Mouse (Mus musculus): ENCODE results near the gene Crim1. TPM values are rescaled to one million over a fixed set of nuclear protein-coding genes. Genes with fewer than 3 reads are reported as not detected.

The Crim1 gene
- polyA plus RNA-seq, 1 experiment: 1.7 TPM

- H3K4me3 ChIP-seq (replicated peaks; ENCODE audit: control insufficient read depth, low read depth, low read length): no peak overlapping the region
- no peaks in the 10 kb centered on the region; the same call in 1 of the 2 replicates for H3K4me1 ChIP-seq (ENCODE audit: control insufficient read depth, insufficient read depth, low read length)
- TF ChIP-seq POLR2A (IDR thresholded peaks at IDR 0.05; ENCODE audit: borderline replicate concordance, control insufficient read depth, low read depth, low read length) (no peak), CTCF (IDR thresholded peaks at IDR 0.05; ENCODE audit: control insufficient read depth, insufficient read depth, low read length) (no peak)
- WGBS: 22% methylated on average over 5 of the region's 5 CpGs
- no peak overlapping the region for H3K27ac ChIP-seq (ENCODE audit: control insufficient read depth, insufficient read depth, low read depth, low read length, poor library complexity)
These were observed 2.2 kb downstream of the Crim1 start for GRCm38 (mm10) chr17:78202221-78202620.

DNA sequence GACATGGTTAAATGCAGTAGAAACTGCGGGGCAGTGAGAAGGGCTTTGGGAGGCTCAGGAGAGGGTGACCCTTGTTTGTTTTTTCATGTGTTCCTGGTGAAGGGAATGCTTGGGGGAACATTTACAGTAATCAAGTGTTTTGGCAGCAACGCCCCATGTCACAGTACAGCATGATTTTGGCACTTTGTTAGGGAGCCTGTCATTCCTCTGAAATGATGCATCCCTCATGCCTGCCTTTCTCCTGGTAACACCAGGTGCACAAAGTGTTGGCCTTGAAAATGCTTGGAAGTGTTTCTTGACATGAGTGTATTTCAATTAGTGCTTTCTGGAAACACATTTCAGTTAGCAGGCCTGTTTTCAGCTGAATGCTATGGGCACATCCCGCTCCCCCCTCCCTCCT, 2.7 kb downstream of the Crim1 start:
- TF ChIP-seq CTCF (IDR thresholded peaks at IDR 0.05; ENCODE audit: control insufficient read depth, insufficient read depth, low read length) (no peak), POLR2A (IDR thresholded peaks at IDR 0.05; ENCODE audit: borderline replicate concordance, control insufficient read depth, low read depth, low read length) (no peak)
- WGBS: 60% methylated on average over 3 of the region's 3 CpGs
- Histone ChIP-seq H3K4me3 (replicated peaks; ENCODE audit: control insufficient read depth, low read depth, low read length) (no peak overlapping the region), H3K4me1 (ENCODE audit: control insufficient read depth, insufficient read depth, low read length) (no peaks in the 10 kb centered on the region; the same call in 1 of the 2 replicates), H3K27ac (ENCODE audit: control insufficient read depth, insufficient read depth, low read depth, low read length, poor library complexity) (no peak overlapping the region)

- Histone ChIP-seq H3K4me3 (replicated peaks; ENCODE audit: control insufficient read depth, low read depth, low read length) (no peak overlapping the region), H3K27ac (ENCODE audit: control insufficient read depth, insufficient read depth, low read depth, low read length, poor library complexity) (no peak overlapping the region), H3K4me1 (ENCODE audit: control insufficient read depth, insufficient read depth, low read length) (no peaks in the 10 kb centered on the region; the same call in 1 of the 2 replicates)
- WGBS: 43% methylated on average over 5 of the region's 5 CpGs
- TF ChIP-seq POLR2A (IDR thresholded peaks at IDR 0.05; ENCODE audit: borderline replicate concordance, control insufficient read depth, low read depth, low read length): no peak
- TF ChIP-seq CTCF (IDR thresholded peaks at IDR 0.05; ENCODE audit: control insufficient read depth, insufficient read depth, low read length): no peak
These were observed 3.4 kb downstream of the Crim1 start for GRCm38 (mm10) chr17:78203478-78203877.

GRCm38 (mm10) chr17:78206421-78206820, 6.4 kb downstream of the Crim1 start:
- WGBS: 64% methylated on average over 2 of the region's 2 CpGs
- TF ChIP-seq CTCF (IDR thresholded peaks at IDR 0.05; ENCODE audit: control insufficient read depth, insufficient read depth, low read length): no peak
- TF ChIP-seq POLR2A (IDR thresholded peaks at IDR 0.05; ENCODE audit: borderline replicate concordance, control insufficient read depth, low read depth, low read length): no peak
- no peak overlapping the region for H3K4me3 ChIP-seq (replicated peaks; ENCODE audit: control insufficient read depth, low read depth, low read length)
- H3K4me1 ChIP-seq (ENCODE audit: control insufficient read depth, insufficient read depth, low read length): no peaks in the 10 kb centered on the region; the same call in 1 of the 2 replicates
- no peak overlapping the region for H3K27ac ChIP-seq (ENCODE audit: control insufficient read depth, insufficient read depth, low read depth, low read length, poor library complexity)

- no peak overlapping the region for H3K4me3 ChIP-seq (replicated peaks; ENCODE audit: control insufficient read depth, low read depth, low read length)
- WGBS: 43% methylated on average over 3 of the region's 3 CpGs
- no peak overlapping the region for H3K27ac ChIP-seq (ENCODE audit: control insufficient read depth, insufficient read depth, low read depth, low read length, poor library complexity)
- TF ChIP-seq CTCF (IDR thresholded peaks at IDR 0.05; ENCODE audit: control insufficient read depth, insufficient read depth, low read length) (no peak), POLR2A (IDR thresholded peaks at IDR 0.05; ENCODE audit: borderline replicate concordance, control insufficient read depth, low read depth, low read length) (no peak)
- no peaks in the 10 kb centered on the region; the same call in 1 of the 2 replicates for H3K4me1 ChIP-seq (ENCODE audit: control insufficient read depth, insufficient read depth, low read length)
These were observed 7.2 kb downstream of the Crim1 start for GRCm38 (mm10) chr17:78207246-78207645.

GRCm38 (mm10) chr17:78208805-78209204, 8.8 kb downstream of the Crim1 start:
- Histone ChIP-seq H3K4me3 (replicated peaks; ENCODE audit: control insufficient read depth, low read depth, low read length) (no peak overlapping the region), H3K27ac (ENCODE audit: control insufficient read depth, insufficient read depth, low read depth, low read length, poor library complexity) (no peak overlapping the region), H3K4me1 (ENCODE audit: control insufficient read depth, insufficient read depth, low read length) (no peaks in the 10 kb centered on the region; the same call in 1 of the 2 replicates)
- 79% methylated on average over 3 of the region's 3 CpGs for WGBS
- no peak for TF ChIP-seq POLR2A (IDR thresholded peaks at IDR 0.05; ENCODE audit: borderline replicate concordance, control insufficient read depth, low read depth, low read length)

GRCm38 (mm10) chr17:78209646-78210045, 9.6 kb downstream of the Crim1 start:
- no peaks in the 10 kb centered on the region; the same call in 1 of the 2 replicates for H3K4me1 ChIP-seq (ENCODE audit: control insufficient read depth, insufficient read depth, low read length)
- TF ChIP-seq POLR2A (IDR thresholded peaks at IDR 0.05; ENCODE audit: borderline replicate concordance, control insufficient read depth, low read depth, low read length): no peak
- no peak for TF ChIP-seq CTCF (IDR thresholded peaks at IDR 0.05; ENCODE audit: control insufficient read depth, insufficient read depth, low read length)
- no peak overlapping the region for H3K27ac ChIP-seq (ENCODE audit: control insufficient read depth, insufficient read depth, low read depth, low read length, poor library complexity)
- 81% methylated on average over 2 of the region's 2 CpGs for WGBS
- H3K4me3 ChIP-seq (replicated peaks; ENCODE audit: control insufficient read depth, low read depth, low read length): no peak overlapping the region

- no peak overlapping the region for H3K4me3 ChIP-seq (replicated peaks; ENCODE audit: control insufficient read depth, low read depth, low read length)
- no peak for TF ChIP-seq POLR2A (IDR thresholded peaks at IDR 0.05; ENCODE audit: borderline replicate concordance, control insufficient read depth, low read depth, low read length)
- TF ChIP-seq CTCF (IDR thresholded peaks at IDR 0.05; ENCODE audit: control insufficient read depth, insufficient read depth, low read length): no peak
- no peaks in the 10 kb centered on the region; the same call in 1 of the 2 replicates for H3K4me1 ChIP-seq (ENCODE audit: control insufficient read depth, insufficient read depth, low read length)
- 66% methylated on average over 5 of the region's 5 CpGs for WGBS
- no peak overlapping the region for H3K27ac ChIP-seq (ENCODE audit: control insufficient read depth, insufficient read depth, low read depth, low read length, poor library complexity)
These were observed 11.8 kb downstream of the Crim1 start for GRCm38 (mm10) chr17:78211881-78212280.

- no peak for TF ChIP-seq POLR2A (IDR thresholded peaks at IDR 0.05; ENCODE audit: borderline replicate concordance, control insufficient read depth, low read depth, low read length)
- TF ChIP-seq CTCF (IDR thresholded peaks at IDR 0.05; ENCODE audit: control insufficient read depth, insufficient read depth, low read length): no peak
- 89% methylated on average over 6 of the region's 6 CpGs for WGBS
- no peak overlapping the region for H3K4me3 ChIP-seq (replicated peaks; ENCODE audit: control insufficient read depth, low read depth, low read length)
These were observed 13.1 kb downstream of the Crim1 start for GRCm38 (mm10) chr17:78213128-78213527.

More at GRCm38 (mm10) chr17:78213128-78213527, 13.1 kb downstream of the Crim1 start:
- no peaks in the 10 kb centered on the region for H3K4me1 ChIP-seq (ENCODE audit: control insufficient read depth, insufficient read depth, low read length)
- H3K27ac ChIP-seq (ENCODE audit: control insufficient read depth, insufficient read depth, low read depth, low read length, poor library complexity): no peak overlapping the region
